Mouse (Mus musculus): Measurements from ENCODE around the gene Serpinb1b. TPM values are rescaled to one million over a fixed set of nuclear protein-coding genes. Genes with fewer than 3 reads are reported as not detected.

The Serpinb1b gene
- polyA plus RNA-seq, 1 experiment from 2014 or later, result 0.96 TPM

DNA sequence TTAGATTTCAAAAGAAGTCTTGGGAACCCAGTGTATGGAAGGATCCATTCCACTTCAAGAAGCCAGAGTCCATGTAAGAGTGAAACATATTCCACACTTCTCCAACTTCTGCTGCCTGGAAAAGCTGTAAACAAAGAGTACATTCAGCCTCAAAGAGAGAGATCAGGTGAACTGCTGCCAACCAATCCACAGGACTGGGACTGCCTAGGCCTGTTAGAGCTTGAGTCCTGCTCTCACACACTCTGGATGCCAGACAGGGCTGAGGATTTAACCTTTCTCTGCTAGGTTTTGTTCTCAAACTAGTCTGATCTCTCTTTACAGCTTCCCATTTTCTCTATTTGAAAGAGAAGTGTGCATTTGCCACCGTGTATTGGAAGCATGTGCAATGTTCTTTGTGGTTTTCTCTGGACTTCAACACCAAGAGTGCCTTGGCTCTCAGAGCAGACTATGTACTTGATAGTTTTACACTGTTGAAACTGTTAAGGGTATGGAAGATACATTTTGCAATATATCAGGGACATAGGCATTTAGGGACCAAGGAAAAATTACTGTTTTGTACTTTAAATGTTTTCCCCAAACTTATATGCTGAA, 10.9 kb upstream of the Serpinb1b start:
- H3K9me3 ChIP-seq (replicated peaks; ENCODE audit: control insufficient read depth, low read length), result no peaks in the 10 kb centered on the region
- no peak overlapping the region for H3K4me3 ChIP-seq (replicated peaks; ENCODE audit: low read length)
- no peaks in the 10 kb centered on the region for H3K27me3 ChIP-seq (ENCODE audit: control insufficient read depth, insufficient read depth, low read length)
- peak overlapping the region; percentile 60; the same call in 1 of the 2 replicates for H3K27ac ChIP-seq (ENCODE audit: low read length)
- H3K4me1 ChIP-seq (ENCODE audit: control insufficient read depth, insufficient read depth, low read length), result no peaks in the 10 kb centered on the region
- H3K4me2 ChIP-seq (ENCODE audit: low read depth, low read length), result no peak overlapping the region
- ATAC-seq (ENCODE audit: insufficient read depth, low FRiP score), result no peak
- no peaks in the 10 kb centered on the region for H3K36me3 ChIP-seq (ENCODE audit: control insufficient read depth, insufficient read depth, low read length)
- no peak overlapping the region for H3K9ac ChIP-seq (ENCODE audit: low read length)
- WGBS, result 56% methylated on average over 1 of the region's 1 CpGs

DNA sequence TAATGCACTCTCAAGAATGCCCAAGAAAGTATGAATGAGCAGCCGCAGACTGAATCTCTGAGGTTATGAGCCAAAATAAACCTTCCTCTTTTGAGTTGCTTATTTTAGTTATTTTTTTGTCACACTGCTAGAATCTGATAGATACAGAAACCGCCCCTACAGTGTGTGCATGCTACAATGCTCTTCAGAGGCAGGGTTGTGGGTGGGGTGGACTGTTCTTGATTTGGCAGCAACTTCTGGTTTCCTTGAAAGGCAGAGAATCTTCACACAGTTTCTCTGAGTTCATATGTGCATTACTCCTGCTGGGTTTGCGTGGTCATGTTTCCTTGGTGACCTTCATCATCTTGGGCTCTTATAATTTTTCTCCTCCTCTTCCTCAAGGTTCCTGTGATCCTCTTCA, 10.2 kb upstream of the Serpinb1b start:
- Histone ChIP-seq H3K4me1 (ENCODE audit: control insufficient read depth, insufficient read depth, low read length) (no peaks in the 10 kb centered on the region), H3K9me3 (replicated peaks; ENCODE audit: control insufficient read depth, low read length) (no peaks in the 10 kb centered on the region), H3K27ac (ENCODE audit: low read length) (peak overlapping the region; percentile 60; the same call in 1 of the 2 replicates), H3K27me3 (ENCODE audit: control insufficient read depth, insufficient read depth, low read length) (no peaks in the 10 kb centered on the region), H3K9ac (ENCODE audit: low read length) (no peak overlapping the region), H3K4me3 (replicated peaks; ENCODE audit: low read length) (no peak overlapping the region), H3K4me2 (ENCODE audit: low read depth, low read length) (no peak overlapping the region), H3K36me3 (ENCODE audit: control insufficient read depth, insufficient read depth, low read length) (no peaks in the 10 kb centered on the region)
- ATAC-seq (ENCODE audit: insufficient read depth, low FRiP score), result no peak
- 74% methylated on average over 3 of the region's 3 CpGs for WGBS

DNA sequence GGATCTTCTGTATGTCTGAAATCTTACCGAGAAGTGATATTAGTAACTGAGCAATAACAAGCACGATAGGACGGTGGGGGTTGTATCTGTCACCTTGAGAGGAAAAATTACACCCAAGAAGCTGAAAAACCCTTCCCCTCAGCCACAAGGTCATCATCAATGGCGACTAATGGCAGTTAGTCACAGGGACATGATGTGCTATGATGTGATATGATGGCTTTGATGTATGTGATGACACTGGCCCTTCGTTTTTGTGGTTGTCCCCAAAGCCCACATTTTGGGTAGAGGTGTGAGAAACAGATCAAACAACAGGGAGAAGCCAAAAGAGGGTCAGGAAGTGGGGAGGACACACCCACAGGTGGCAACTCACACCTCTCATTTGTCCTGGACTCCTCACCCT, 6.6 kb upstream of the Serpinb1b start:
- no peak overlapping the region for H3K27ac ChIP-seq (ENCODE audit: low read length)
- 76% methylated on average over 5 of the region's 5 CpGs for WGBS

DNA sequence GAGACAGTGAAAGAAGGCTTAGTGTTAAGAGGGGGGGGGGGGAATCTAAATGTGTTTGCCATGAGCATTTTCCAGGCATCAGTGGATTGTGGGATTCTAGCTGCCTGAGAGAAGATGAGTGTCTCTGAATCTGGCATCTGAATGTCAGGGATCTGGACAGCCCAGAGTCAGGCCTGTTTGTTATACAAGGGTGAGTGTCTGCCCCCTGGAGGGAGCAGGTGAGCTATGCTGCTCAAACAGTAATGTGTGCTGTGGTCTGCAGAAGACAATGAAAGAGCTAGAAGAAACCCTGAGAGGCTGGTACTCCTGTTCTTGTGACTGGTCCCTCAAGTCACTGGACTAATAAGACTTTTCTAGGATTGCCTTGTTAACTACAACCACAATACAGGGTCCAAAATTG, 4.3 kb upstream of the Serpinb1b start:
- no peak overlapping the region for H3K4me2 ChIP-seq (ENCODE audit: low read depth, low read length)
- H3K9me3 ChIP-seq (replicated peaks; ENCODE audit: control insufficient read depth, low read length), result no peaks in the 10 kb centered on the region
- no peak overlapping the region for H3K4me3 ChIP-seq (replicated peaks; ENCODE audit: low read length)
- no peak for ATAC-seq (ENCODE audit: insufficient read depth, low FRiP score)
- H3K27ac ChIP-seq (ENCODE audit: low read length), result no peak overlapping the region
- H3K9ac ChIP-seq (ENCODE audit: low read length), result no peak overlapping the region
- no peaks in the 10 kb centered on the region for H3K36me3 ChIP-seq (ENCODE audit: control insufficient read depth, insufficient read depth, low read length)
- no peaks in the 10 kb centered on the region for H3K4me1 ChIP-seq (ENCODE audit: control insufficient read depth, insufficient read depth, low read length)
- no peaks in the 10 kb centered on the region for H3K27me3 ChIP-seq (ENCODE audit: control insufficient read depth, insufficient read depth, low read length)

More for the DNA sequence above, 6.6 kb upstream of the Serpinb1b start:
- H3K36me3 ChIP-seq (ENCODE audit: control insufficient read depth, insufficient read depth, low read length), result no peaks in the 10 kb centered on the region
- H3K4me1 ChIP-seq (ENCODE audit: control insufficient read depth, insufficient read depth, low read length), result no peaks in the 10 kb centered on the region
- H3K4me3 ChIP-seq (replicated peaks; ENCODE audit: low read length), result no peak overlapping the region
- H3K9ac ChIP-seq (ENCODE audit: low read length), result no peak overlapping the region
- no peaks in the 10 kb centered on the region for H3K9me3 ChIP-seq (replicated peaks; ENCODE audit: control insufficient read depth, low read length)
- ATAC-seq (ENCODE audit: insufficient read depth, low FRiP score), result no peak
- no peak overlapping the region for H3K4me2 ChIP-seq (ENCODE audit: low read depth, low read length)
- no peaks in the 10 kb centered on the region for H3K27me3 ChIP-seq (ENCODE audit: control insufficient read depth, insufficient read depth, low read length)

DNA sequence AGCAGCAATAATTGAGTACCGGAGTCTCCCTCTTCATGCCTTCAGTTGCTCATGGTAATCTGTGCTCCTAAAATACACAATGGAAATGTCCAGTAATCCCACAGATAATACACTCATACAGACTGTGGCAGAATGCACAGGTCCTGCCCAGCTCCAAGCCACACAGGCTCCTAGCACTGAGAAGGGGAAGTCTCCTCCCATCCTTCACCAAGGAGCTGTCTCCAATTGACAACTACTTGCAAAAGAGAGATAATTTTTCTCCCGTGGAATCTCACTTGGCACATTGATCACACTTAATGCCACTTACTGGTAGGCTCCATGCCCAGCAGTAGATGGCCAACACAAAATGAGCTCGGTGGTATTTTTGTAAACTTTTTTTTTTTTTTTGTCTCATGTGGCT, 2.1 kb upstream of the Serpinb1b start:
- Histone ChIP-seq H3K4me1 (ENCODE audit: control insufficient read depth, insufficient read depth, low read length) (no peaks in the 10 kb centered on the region), H3K9me3 (replicated peaks; ENCODE audit: control insufficient read depth, low read length) (no peaks in the 10 kb centered on the region), H3K4me3 (replicated peaks; ENCODE audit: low read length) (no peak overlapping the region), H3K4me2 (ENCODE audit: low read depth, low read length) (no peak overlapping the region), H3K27me3 (ENCODE audit: control insufficient read depth, insufficient read depth, low read length) (no peaks in the 10 kb centered on the region), H3K36me3 (ENCODE audit: control insufficient read depth, insufficient read depth, low read length) (no peaks in the 10 kb centered on the region), H3K9ac (ENCODE audit: low read length) (no peak overlapping the region), H3K27ac (ENCODE audit: low read length) (no peak overlapping the region)
- ATAC-seq (ENCODE audit: insufficient read depth, low FRiP score), result no peak
- WGBS, result 53% methylated on average over 3 of the region's 3 CpGs

DNA sequence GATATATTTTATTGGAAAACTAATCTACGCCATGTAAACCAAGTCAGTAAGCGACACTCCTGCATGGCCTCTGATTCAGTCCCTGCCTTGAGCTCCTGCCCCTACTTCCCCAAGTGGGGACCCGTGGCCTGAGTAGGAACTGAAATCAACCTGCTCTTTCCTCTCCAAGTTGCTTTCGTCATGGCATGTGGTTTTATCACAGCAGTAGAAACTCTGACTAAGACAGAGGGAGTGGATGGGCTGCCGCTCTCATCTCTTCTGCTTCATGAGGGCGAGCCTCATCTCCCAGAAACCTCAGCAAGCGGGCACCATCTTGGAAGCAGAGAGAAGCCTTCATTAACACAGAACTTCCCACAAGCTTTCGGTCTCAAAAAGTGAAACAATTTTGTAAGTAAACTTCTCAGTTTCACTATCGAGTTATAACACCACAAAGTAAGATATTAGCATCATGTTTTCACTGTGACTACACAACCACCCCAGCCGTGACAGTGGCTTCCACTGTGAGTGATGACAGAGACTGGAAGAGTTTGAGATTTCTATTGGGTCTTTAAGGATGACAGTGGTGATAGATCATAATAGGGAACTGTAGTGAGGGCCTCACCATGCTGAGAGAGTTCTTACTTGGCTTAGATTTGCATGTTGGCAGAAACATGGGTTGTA, 1.2 kb upstream of the Serpinb1b start:
- WGBS, result 89% methylated on average over 10 of the region's 10 CpGs
- Histone ChIP-seq H3K4me3 (replicated peaks; ENCODE audit: low read length) (no peak overlapping the region), H3K27ac (ENCODE audit: low read length) (peak overlapping the region; percentile 27; the same call in 1 of the 2 replicates), H3K4me2 (ENCODE audit: low read depth, low read length) (no peak overlapping the region), H3K9ac (ENCODE audit: low read length) (no peak overlapping the region), H3K9me3 (replicated peaks; ENCODE audit: control insufficient read depth, low read length) (no peaks in the 10 kb centered on the region), H3K27me3 (ENCODE audit: control insufficient read depth, insufficient read depth, low read length) (no peaks in the 10 kb centered on the region), H3K4me1 (ENCODE audit: control insufficient read depth, insufficient read depth, low read length) (no peaks in the 10 kb centered on the region), H3K36me3 (ENCODE audit: control insufficient read depth, insufficient read depth, low read length) (no peaks in the 10 kb centered on the region)
- no peak for ATAC-seq (ENCODE audit: insufficient read depth, low FRiP score)

DNA sequence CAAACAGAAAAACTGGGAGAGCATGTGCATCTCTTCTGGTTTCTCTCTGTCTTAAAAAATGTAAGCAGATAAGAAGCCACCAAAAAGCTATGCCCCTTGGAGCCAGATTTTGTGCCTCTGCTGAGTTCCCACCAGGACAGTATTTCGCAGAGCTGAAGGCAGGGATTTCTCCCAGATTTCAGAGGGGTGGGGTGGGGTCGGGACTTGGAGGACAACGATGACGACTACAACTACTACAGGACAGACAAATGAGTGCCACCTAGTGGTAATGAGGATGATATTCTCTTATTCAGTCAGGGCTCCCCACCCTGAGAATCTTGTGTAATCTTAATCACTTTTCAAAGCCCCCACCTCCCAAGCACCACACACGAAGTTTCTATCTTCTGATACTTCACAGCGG, 1.0 kb downstream of the Serpinb1b start:
- H3K27ac ChIP-seq (ENCODE audit: low read length), result no peak overlapping the region
- no peaks in the 10 kb centered on the region for H3K4me1 ChIP-seq (ENCODE audit: control insufficient read depth, insufficient read depth, low read length)
- no peaks in the 10 kb centered on the region for H3K36me3 ChIP-seq (ENCODE audit: control insufficient read depth, insufficient read depth, low read length)
- H3K9me3 ChIP-seq (replicated peaks; ENCODE audit: control insufficient read depth, low read length), result no peaks in the 10 kb centered on the region
- H3K4me2 ChIP-seq (ENCODE audit: low read depth, low read length), result peak overlapping the region; percentile 38
- 19% methylated on average over 6 of the region's 6 CpGs for WGBS
- no peaks in the 10 kb centered on the region for H3K27me3 ChIP-seq (ENCODE audit: control insufficient read depth, insufficient read depth, low read length)
- H3K9ac ChIP-seq (ENCODE audit: low read length), result 0 out of 2 replicates have a peak overlapping the region, but pooled peaks have one; percentile 14
- ATAC-seq (ENCODE audit: insufficient read depth, low FRiP score), result no peak
- no peak overlapping the region for H3K4me3 ChIP-seq (replicated peaks; ENCODE audit: low read length)

DNA sequence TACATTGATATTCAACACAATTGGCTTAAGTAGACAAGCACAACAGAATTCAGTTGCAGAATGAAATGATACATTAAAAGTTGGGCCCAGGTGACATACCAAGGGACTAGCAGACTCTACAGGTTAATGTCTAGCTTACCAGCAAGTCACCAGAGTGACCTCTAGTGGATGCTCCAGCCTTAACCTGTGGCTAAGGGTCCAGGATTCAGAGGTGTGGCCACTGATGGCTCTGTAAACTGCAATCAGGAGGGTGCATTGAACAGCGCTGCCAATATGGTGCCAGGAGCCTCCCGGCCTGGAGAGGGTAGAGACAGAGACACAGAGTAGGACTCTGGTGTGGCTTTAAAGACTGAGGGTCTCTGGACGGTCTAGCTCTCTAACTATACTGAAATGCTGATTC, 2.0 kb downstream of the Serpinb1b start:
- no peak for ATAC-seq (ENCODE audit: insufficient read depth, low FRiP score)
- no peak overlapping the region for H3K4me3 ChIP-seq (replicated peaks; ENCODE audit: low read length)
- H3K9me3 ChIP-seq (replicated peaks; ENCODE audit: control insufficient read depth, low read length), result no peaks in the 10 kb centered on the region
- H3K4me2 ChIP-seq (ENCODE audit: low read depth, low read length), result no peak overlapping the region
- H3K27ac ChIP-seq (ENCODE audit: low read length), result no peak overlapping the region
- peaks cover 6% of the 10 kb centered on the region; the same call in 1 of the 2 replicates for H3K4me1 ChIP-seq (ENCODE audit: control insufficient read depth, insufficient read depth, low read length)
- H3K9ac ChIP-seq (ENCODE audit: low read length), result no peak overlapping the region
- 26% methylated on average over 3 of the region's 3 CpGs for WGBS
- H3K27me3 ChIP-seq (ENCODE audit: control insufficient read depth, insufficient read depth, low read length), result no peaks in the 10 kb centered on the region
- no peaks in the 10 kb centered on the region for H3K36me3 ChIP-seq (ENCODE audit: control insufficient read depth, insufficient read depth, low read length)

DNA sequence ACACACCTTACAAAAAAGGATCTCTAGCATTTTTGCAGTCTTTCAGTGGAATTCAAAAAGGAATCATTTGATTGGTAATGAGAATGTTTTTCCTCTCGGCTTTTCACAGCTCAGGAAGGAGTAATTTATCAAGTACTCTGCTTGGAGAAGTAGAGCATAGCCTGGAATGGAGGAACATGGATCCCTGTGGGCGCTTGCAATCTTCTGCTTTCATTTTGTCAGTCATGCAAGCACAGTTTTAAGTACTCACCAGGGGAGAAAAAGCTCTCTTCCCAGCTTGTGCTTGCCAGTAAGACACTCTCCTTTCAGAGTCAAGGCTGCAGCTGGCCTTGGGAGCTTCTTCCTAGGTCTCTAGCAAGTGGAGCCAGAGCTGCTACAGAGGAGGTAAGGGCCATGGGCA, 5.5 kb downstream of the Serpinb1b start:
- Histone ChIP-seq H3K36me3 (ENCODE audit: control insufficient read depth, insufficient read depth, low read length) (no peaks in the 10 kb centered on the region), H3K4me2 (ENCODE audit: low read depth, low read length) (no peak overlapping the region), H3K4me3 (replicated peaks; ENCODE audit: low read length) (no peak overlapping the region), H3K27me3 (ENCODE audit: control insufficient read depth, insufficient read depth, low read length) (no peaks in the 10 kb centered on the region), H3K9me3 (replicated peaks; ENCODE audit: control insufficient read depth, low read length) (no peaks in the 10 kb centered on the region), H3K9ac (ENCODE audit: low read length) (no peak overlapping the region), H3K27ac (ENCODE audit: low read length) (no peak overlapping the region), H3K4me1 (ENCODE audit: control insufficient read depth, insufficient read depth, low read length) (peaks cover 10% of the 10 kb centered on the region; the same call in 1 of the 2 replicates)
- no peak for ATAC-seq (ENCODE audit: insufficient read depth, low FRiP score)
- WGBS, result 59% methylated on average over 2 of the region's 2 CpGs
